Mouse (Mus musculus): ENCODE data around the gene Bbx.

Gene Bbx

GRCm38 (mm10) chr16:50309411-50310042 is 122.7 kb downstream of the Bbx start:
- DNase-seq: peak; percentile 75 to 77

GRCm38 (mm10) chr16:50308256-50308655 is 123.9 kb downstream of the Bbx start:
- DNase-seq: no peak

- DNase-seq: no peak
Observed at GRCm38 (mm10) chr16:50307231-50307630, 125.0 kb downstream of the Bbx start.

- no peak for DNase-seq
Observed at GRCm38 (mm10) chr16:50306727-50307126, 125.5 kb downstream of the Bbx start.

GRCm38 (mm10) chr16:50305156-50305555 is 127.0 kb downstream of the Bbx start:
- DNase-seq: no peak

- DNase-seq: no peak
Observed at GRCm38 (mm10) chr16:50302566-50302965, 129.6 kb downstream of the Bbx start.

- no peak for DNase-seq
Observed at GRCm38 (mm10) chr16:50298743-50299443, 133.3 kb downstream of the Bbx start.

GRCm38 (mm10) chr16:50293502-50294228 is 138.5 kb downstream of the Bbx start:
- DNase-seq: peak in 1 of 2 experiments; percentile 36

GRCm38 (mm10) chr16:50292834-50293233 is 139.4 kb downstream of the Bbx start:
- no peak for DNase-seq

GRCm38 (mm10) chr16:50289764-50290163 is 142.4 kb downstream of the Bbx start:
- no peak for DNase-seq

- DNase-seq: no peak
Observed at GRCm38 (mm10) chr16:50272813-50273212, 159.4 kb downstream of the Bbx start.

- DNase-seq: no peak
Observed at GRCm38 (mm10) chr16:50262647-50263046, 169.5 kb downstream of the Bbx start.

- DNase-seq: no peak
Observed at GRCm38 (mm10) chr16:50262209-50262608, 170.0 kb downstream of the Bbx start.

GRCm38 (mm10) chr16:50261741-50262140 is 170.4 kb downstream of the Bbx start:
- DNase-seq: no peak

- DNase-seq: peak in 1 of 2 experiments; percentile 13
Observed at GRCm38 (mm10) chr16:50254522-50255159, 177.5 kb downstream of the Bbx start.

GRCm38 (mm10) chr16:50251417-50251975 is 180.7 kb downstream of the Bbx start:
- DNase-seq: peak; percentile 3 to 6

GRCm38 (mm10) chr16:50250469-50250868 is 181.7 kb downstream of the Bbx start:
- DNase-seq: no peak

GRCm38 (mm10) chr16:50249036-50249435 is 183.2 kb downstream of the Bbx start:
- no peak for DNase-seq

- peak in 1 of 2 experiments; percentile 11 for DNase-seq
Observed at GRCm38 (mm10) chr16:50242444-50242843, 189.7 kb downstream of the Bbx start.

GRCm38 (mm10) chr16:50241604-50242003 is 190.6 kb downstream of the Bbx start:
- peak in 1 of 2 experiments; percentile 19 for DNase-seq

GRCm38 (mm10) chr16:50235231-50235630 is 197.0 kb downstream of the Bbx start:
- DNase-seq: no peak

- no peak for DNase-seq
Observed at GRCm38 (mm10) chr16:50230624-50231023, 201.6 kb downstream of the Bbx start.

- no peak for DNase-seq
Observed at GRCm38 (mm10) chr16:50228833-50229232, 203.4 kb downstream of the Bbx start.

Data from kidney, postnatal 36 days (tissue).